Mouse (Mus musculus) midbrain, embryonic 13.5 days (tissue): Measurements from ENCODE around the gene Gpr27. TPM values are rescaled to one million over a fixed set of nuclear protein-coding genes. Genes with fewer than 3 reads are reported as not detected.

Experiments
- ATAC-seq: fragments of 200-750 bp; cut with Nextera tagmentation; 2 replicates; pipeline ENCODE4 v1.8.0; 2017; ENCODE audit warnings: mild to moderate bottlenecking, moderate TSS enrichment, moderate library complexity
- H3K27ac ChIP-seq: fragments of 300-500 bp; sonication (generic); 2 replicates; pipeline ENCODE4 v1.5.1; 2015; ENCODE audit warnings: inconsistent platforms, mild to moderate bottlenecking, moderate library complexity
- H3K27me3 ChIP-seq: fragments of 300-500 bp; sonication (generic); 2 replicates; pipeline ENCODE4 v1.6.1; 2015; ENCODE audit warnings: mild to moderate bottlenecking, inconsistent platforms
- H3K36me3 ChIP-seq: fragments of 300-500 bp; sonication (generic); 2 replicates; pipeline ENCODE4 v1.6.1; 2015; ENCODE audit warnings: mild to moderate bottlenecking, inconsistent platforms
- H3K4me1 ChIP-seq: fragments of 300-500 bp; sonication (generic); replicated peaks from 2 replicates; pipeline ENCODE4 v1.6.1; 2015; ENCODE audit warnings: inconsistent platforms
- H3K4me2 ChIP-seq: fragments of 300-500 bp; sonication (generic); replicated peaks from 2 replicates; pipeline ENCODE4 v1.6.1; 2015; ENCODE audit warnings: moderate library complexity, mild to moderate bottlenecking, inconsistent platforms
- H3K4me3 ChIP-seq: fragments of 300-500 bp; sonication (generic); replicated peaks from 2 replicates; pipeline ENCODE4 v1.5.1; 2015; ENCODE audit warnings: mild to moderate bottlenecking, inconsistent platforms
- H3K9ac ChIP-seq: fragments of 300-500 bp; sonication (generic); replicated peaks from 2 replicates; pipeline ENCODE4 v1.6.1; 2015; ENCODE audit warnings: mild to moderate bottlenecking, inconsistent platforms
- H3K9me3 ChIP-seq: fragments of 300-500 bp; sonication (generic); 2 replicates; pipeline ENCODE4 v1.6.1; 2016; ENCODE audit warnings: mild to moderate bottlenecking, inconsistent platforms
- WGBS: fragments of 180-500 bp; shearing (Covaris S2); methylation state at CpG from one replicate; pipeline ENCODE4 v1.1.7; 2015; 5-methylcytosine and 5-hydroxymethylcytosine counted together
- polyA plus RNA-seq: library from polyadenylated mRNA; unstranded; fragments of >200 nt; fragmentation: Nextera tagmentation; extraction: Ambion mirVana; gene quantifications from 2 replicates; pipeline ENCODE4 v1.2.1, GENCODE M21; 2015

The Gpr27 gene
- polyA plus RNA-seq, 1 experiment from 2014 or later, result 9.0 TPM

- ATAC-seq, result 0 out of 2 replicates have a peak, but pooled peaks have one; percentile 55
- Histone ChIP-seq H3K9me3 (no peaks in the 10 kb centered on the region), H3K36me3 (no peaks in the 10 kb centered on the region), H3K4me1 (peaks cover 19% of the 10 kb centered on the region), H3K27me3 (peaks cover 61% of the 10 kb centered on the region), H3K4me3 (peak overlapping the region; percentile 45), H3K9ac (peak overlapping the region; percentile 47), H3K4me2 (peak overlapping the region; percentile 92), H3K27ac (no peak overlapping the region)
- WGBS, result 4% methylated on average over 22 of the region's 22 CpGs
These were observed 34.3 kb downstream of the Gpr27 start for GRCm38 (mm10) chr6:99726576-99727303.

GRCm38 (mm10) chr6:99729853-99730252, 37.4 kb downstream of the Gpr27 start:
- no peak overlapping the region for H3K4me3 ChIP-seq
- ATAC-seq, result no peak
- no peak overlapping the region for H3K9ac ChIP-seq
- 91% methylated on average over 4 of the region's 4 CpGs for WGBS
- H3K27me3 ChIP-seq, result peaks cover 50% of the 10 kb centered on the region
- peaks cover 19% of the 10 kb centered on the region for H3K4me1 ChIP-seq
- no peaks in the 10 kb centered on the region for H3K36me3 ChIP-seq
- H3K4me2 ChIP-seq, result no peak overlapping the region
- H3K27ac ChIP-seq, result no peak overlapping the region
- no peaks in the 10 kb centered on the region for H3K9me3 ChIP-seq

- Histone ChIP-seq H3K9me3 (no peaks in the 10 kb centered on the region), H3K27ac (no peak overlapping the region), H3K27me3 (peaks cover 30% of the 10 kb centered on the region), H3K36me3 (no peaks in the 10 kb centered on the region), H3K4me2 (no peak overlapping the region), H3K9ac (no peak overlapping the region), H3K4me3 (no peak overlapping the region), H3K4me1 (peaks cover 5% of the 10 kb centered on the region; the same call in 1 of the 2 replicates)
- no peak for ATAC-seq
- 83% methylated on average over 4 of the region's 4 CpGs for WGBS
These were observed 39.4 kb downstream of the Gpr27 start for GRCm38 (mm10) chr6:99731926-99732325.

- no peak overlapping the region for H3K27ac ChIP-seq
- no peaks in the 10 kb centered on the region for H3K9me3 ChIP-seq
- no peaks in the 10 kb centered on the region for H3K36me3 ChIP-seq
- no peak for ATAC-seq
- peaks cover 22% of the 10 kb centered on the region for H3K27me3 ChIP-seq
- H3K4me1 ChIP-seq, result no peaks in the 10 kb centered on the region
- H3K9ac ChIP-seq, result no peak overlapping the region
- 65% methylated on average over 8 of the region's 8 CpGs for WGBS
- no peak overlapping the region for H3K4me2 ChIP-seq
- H3K4me3 ChIP-seq, result no peak overlapping the region
These were observed 40.2 kb downstream of the Gpr27 start for GRCm38 (mm10) chr6:99732673-99733072.

GRCm38 (mm10) chr6:99734666-99735065, 42.2 kb downstream of the Gpr27 start:
- Histone ChIP-seq H3K27me3 (peaks cover 7% of the 10 kb centered on the region), H3K27ac (no peak overlapping the region), H3K4me2 (no peak overlapping the region), H3K4me1 (no peaks in the 10 kb centered on the region), H3K4me3 (no peak overlapping the region), H3K9me3 (no peaks in the 10 kb centered on the region), H3K9ac (no peak overlapping the region), H3K36me3 (no peaks in the 10 kb centered on the region)
- WGBS, result 75% methylated on average over 5 of the region's 5 CpGs
- no peak for ATAC-seq

- H3K4me2 ChIP-seq, result no peak overlapping the region
- no peaks in the 10 kb centered on the region for H3K4me1 ChIP-seq
- no peaks in the 10 kb centered on the region for H3K36me3 ChIP-seq
- H3K4me3 ChIP-seq, result no peak overlapping the region
- no peak overlapping the region for H3K27ac ChIP-seq
- WGBS, result 76% methylated on average over 3 of the region's 3 CpGs
- H3K9me3 ChIP-seq, result no peaks in the 10 kb centered on the region
- peaks cover 4% of the 10 kb centered on the region; the same call in 1 of the 2 replicates for H3K27me3 ChIP-seq
- no peak overlapping the region for H3K9ac ChIP-seq
- ATAC-seq, result no peak
These were observed 50.4 kb downstream of the Gpr27 start for GRCm38 (mm10) chr6:99742866-99743265.

Other genes with a start within 250 kb of the Gpr27 start
- 68.3 and 70.4 TPM in 2 replicates for gene Foxp1, start 170.0 kb upstream of the Gpr27 start, polyA plus RNA-seq
- 8.8 and 9.8 TPM in 2 replicates for gene Eif4e3, start 25.9 kb upstream of the Gpr27 start, polyA plus RNA-seq
- gene Gm20696, start 25.9 kb upstream of the Gpr27 start, polyA plus RNA-seq, result 3.2 and 3.6 TPM in 2 replicates
- 0.32 and 0.39 TPM in 2 replicates for gene Prok2, start 33.7 kb downstream of the Gpr27 start, polyA plus RNA-seq